Mouse (Mus musculus): ENCODE data around the gene C9. TPM values are rescaled to one million over a fixed set of nuclear protein-coding genes. Genes with fewer than 3 reads are reported as not detected.

Gene C9
- polyA plus RNA-seq, 1 experiment = not detected

Other genes with a start within 250 kb of the C9 start
- gene Dab2, start 145.5 kb upstream of the C9 start, polyA plus RNA-seq (2012; rRNA removed) = 4.2 and 7.2 TPM in 2 replicates
- gene Fyb, start 77.5 kb downstream of the C9 start, polyA plus RNA-seq (2012; rRNA removed) = 45.9 and 49.9 TPM in 2 replicates

Data from large intestine, adult 2 months (tissue).